Mouse (Mus musculus) neural tube, embryonic 12.5 days (tissue): ENCODE measurements around the gene Clca2. TPM values are rescaled to one million over a fixed set of nuclear protein-coding genes. Genes with fewer than 3 reads are reported as not detected.

Experiments used
- ATAC-seq: fragments of 200-750 bp; cut with Nextera tagmentation; 2 replicates; pipeline ENCODE4 v1.8.0; 2017; ENCODE audit warnings: low read depth, mild to moderate bottlenecking, moderate TSS enrichment, moderate library complexity; ENCODE audit not compliant: low FRiP score
- H3K27ac ChIP-seq: fragments of 300-500 bp; sonication (generic); 2 replicates; pipeline ENCODE4 v1.5.1; 2016
- H3K27me3 ChIP-seq: fragments of 300-500 bp; sonication (generic); replicated peaks from 2 replicates; pipeline ENCODE4 v1.6.1; 2016; ENCODE audit warnings: mild to moderate bottlenecking
- H3K36me3 ChIP-seq: fragments of 300-500 bp; sonication (generic); 2 replicates; pipeline ENCODE4 v1.6.1; 2016; ENCODE audit warnings: mild to moderate bottlenecking
- H3K4me1 ChIP-seq: fragments of 300-500 bp; sonication (generic); 2 replicates; pipeline ENCODE4 v1.6.1; 2016
- H3K4me2 ChIP-seq: fragments of 300-500 bp; sonication (generic); replicated peaks from 2 replicates; pipeline ENCODE4 v1.6.1; 2016; ENCODE audit warnings: mild to moderate bottlenecking
- H3K4me3 ChIP-seq: fragments of 300-500 bp; sonication (generic); 2 replicates; pipeline ENCODE4 v1.5.1; 2016
- H3K9ac ChIP-seq: fragments of 300-500 bp; sonication (generic); 2 replicates; pipeline ENCODE4 v1.6.1; 2016; ENCODE audit warnings: mild to moderate bottlenecking
- H3K9me3 ChIP-seq: fragments of 300-500 bp; sonication (generic); 2 replicates; pipeline ENCODE4 v1.6.1; 2016; ENCODE audit warnings: mild to moderate bottlenecking
- WGBS: fragments of 180-500 bp; shearing (Covaris S2); methylation state at CpG from one replicate; pipeline ENCODE4 v1.1.7; 2016; 5-methylcytosine and 5-hydroxymethylcytosine counted together
- polyA plus RNA-seq: library from polyadenylated mRNA; unstranded; fragments of >200 nt; fragmentation: Nextera tagmentation; extraction: Ambion mirVana; gene quantifications from 2 replicates; pipeline ENCODE4 v1.2.1, GENCODE M21; 2016

The Clca2 gene
- 0.16 and 0.18 TPM in 2 replicates for polyA plus RNA-seq

DNA sequence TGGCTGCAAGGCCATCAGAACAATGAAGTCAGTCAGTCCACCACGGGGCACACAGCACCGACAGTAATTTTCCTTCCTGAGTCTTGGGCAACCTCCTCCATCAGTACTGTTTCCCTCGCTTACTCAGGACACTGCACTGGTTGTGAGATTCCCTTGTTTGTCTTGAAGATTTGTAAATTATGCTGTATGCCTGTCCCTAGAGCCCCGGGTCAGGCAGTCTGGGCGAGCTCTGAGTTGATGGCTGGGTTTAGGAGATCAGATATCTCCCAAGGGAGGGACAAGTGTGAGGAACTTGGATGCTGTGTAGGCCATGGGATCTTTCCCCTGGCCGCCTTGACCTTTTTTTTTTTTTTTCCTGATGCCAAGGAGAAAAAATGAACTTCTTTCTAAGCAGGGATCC, at the start of gene Clca2:
TSS of gene Clca2 (minus strand) at position 153 of the 400 bp plus-strand sequence.
- Histone ChIP-seq H3K4me3 (no peak within 1 kb of the TSS), H3K36me3 (no peaks in the 10 kb centered on the region), H3K27me3 (no peaks in the 10 kb centered on the region), H3K4me1 (no peaks in the 10 kb centered on the region), H3K4me2 (no peak within 1 kb of the TSS), H3K9me3 (no peaks in the 10 kb centered on the region), H3K9ac (no peak within 1 kb of the TSS), H3K27ac (no peak within 1 kb of the TSS)
- WGBS, result 77% methylated on average over 6 of the region's 6 CpGs
- no peak for ATAC-seq

DNA sequence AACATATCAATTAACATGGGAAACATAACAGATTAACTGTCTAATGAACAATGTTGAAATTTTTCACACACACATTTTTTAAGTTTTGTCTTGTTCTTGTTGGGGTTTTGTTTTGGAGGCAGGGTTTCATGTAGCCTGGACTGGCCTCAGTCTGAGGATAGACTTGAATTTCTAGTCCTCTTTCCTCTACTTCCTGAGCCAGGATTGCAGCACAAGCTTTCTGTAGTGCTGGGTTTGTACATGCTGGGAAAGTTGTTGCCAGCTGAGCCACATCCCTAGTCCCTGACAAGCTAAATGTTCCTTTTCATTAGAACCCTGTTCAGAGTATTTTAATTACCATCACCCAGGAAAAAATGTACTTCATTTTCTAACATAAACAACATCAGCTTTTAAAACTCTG, 48.7 kb upstream of the Clca2 start:
- no peak for ATAC-seq
- Histone ChIP-seq H3K9ac (no peak overlapping the region), H3K4me1 (no peaks in the 10 kb centered on the region), H3K27ac (no peak overlapping the region), H3K4me2 (no peak overlapping the region), H3K4me3 (no peak overlapping the region), H3K27me3 (no peaks in the 10 kb centered on the region), H3K36me3 (peaks cover 21% of the 10 kb centered on the region), H3K9me3 (no peaks in the 10 kb centered on the region)

- 91% methylated on average over 2 of the region's 2 CpGs for WGBS
- Histone ChIP-seq H3K9me3 (no peaks in the 10 kb centered on the region), H3K27me3 (no peaks in the 10 kb centered on the region), H3K36me3 (peaks cover 21% of the 10 kb centered on the region), H3K4me1 (no peaks in the 10 kb centered on the region), H3K4me2 (no peak overlapping the region), H3K27ac (no peak overlapping the region), H3K9ac (no peak overlapping the region), H3K4me3 (no peak overlapping the region)
- ATAC-seq, result no peak
Measured at GRCm38 (mm10) chr3:145147483-145147882, 48.2 kb upstream of the Clca2 start.

- H3K9me3 ChIP-seq, result no peaks in the 10 kb centered on the region
- WGBS, result 93% methylated on average over 9 of the region's 9 CpGs
- 0 out of 2 replicates have a peak, but pooled peaks have one; percentile 10 for ATAC-seq
Measured at GRCm38 (mm10) chr3:145146871-145147270, 47.6 kb upstream of the Clca2 start.

GRCm38 (mm10) chr3:145143856-145144255, 44.6 kb upstream of the Clca2 start:
- no peak overlapping the region for H3K27ac ChIP-seq
- H3K9me3 ChIP-seq, result no peaks in the 10 kb centered on the region
- no peaks in the 10 kb centered on the region for H3K4me1 ChIP-seq
- H3K36me3 ChIP-seq, result peaks cover 11% of the 10 kb centered on the region
- no peak overlapping the region for H3K4me2 ChIP-seq
- ATAC-seq, result no peak
- 92% methylated on average over 10 of the region's 10 CpGs for WGBS
- H3K27me3 ChIP-seq, result no peaks in the 10 kb centered on the region
- H3K9ac ChIP-seq, result no peak overlapping the region
- no peak overlapping the region for H3K4me3 ChIP-seq

More at GRCm38 (mm10) chr3:145146871-145147270, 47.6 kb upstream of the Clca2 start:
- Histone ChIP-seq H3K4me3 (no peak overlapping the region), H3K27ac (no peak overlapping the region), H3K9ac (no peak overlapping the region), H3K27me3 (no peaks in the 10 kb centered on the region), H3K4me1 (no peaks in the 10 kb centered on the region), H3K4me2 (no peak overlapping the region), H3K36me3 (peaks cover 21% of the 10 kb centered on the region)

GRCm38 (mm10) chr3:145142925-145143324, 43.7 kb upstream of the Clca2 start:
- Histone ChIP-seq H3K9me3 (no peaks in the 10 kb centered on the region), H3K4me1 (no peaks in the 10 kb centered on the region), H3K4me3 (no peak overlapping the region), H3K36me3 (peaks cover 14% of the 10 kb centered on the region), H3K27ac (no peak overlapping the region), H3K9ac (no peak overlapping the region), H3K4me2 (no peak overlapping the region), H3K27me3 (no peaks in the 10 kb centered on the region)
- ATAC-seq, result no peak

- H3K36me3 ChIP-seq, result peaks cover 11% of the 10 kb centered on the region
- no peak overlapping the region for H3K4me3 ChIP-seq
- 76% methylated on average over 4 of the region's 4 CpGs for WGBS
- H3K27me3 ChIP-seq, result no peaks in the 10 kb centered on the region
- H3K9ac ChIP-seq, result no peak overlapping the region
- no peak overlapping the region for H3K4me2 ChIP-seq
- H3K27ac ChIP-seq, result no peak overlapping the region
- ATAC-seq, result no peak
- H3K9me3 ChIP-seq, result no peaks in the 10 kb centered on the region
- no peaks in the 10 kb centered on the region for H3K4me1 ChIP-seq
Measured at GRCm38 (mm10) chr3:145140236-145140635, 41.0 kb upstream of the Clca2 start.

DNA sequence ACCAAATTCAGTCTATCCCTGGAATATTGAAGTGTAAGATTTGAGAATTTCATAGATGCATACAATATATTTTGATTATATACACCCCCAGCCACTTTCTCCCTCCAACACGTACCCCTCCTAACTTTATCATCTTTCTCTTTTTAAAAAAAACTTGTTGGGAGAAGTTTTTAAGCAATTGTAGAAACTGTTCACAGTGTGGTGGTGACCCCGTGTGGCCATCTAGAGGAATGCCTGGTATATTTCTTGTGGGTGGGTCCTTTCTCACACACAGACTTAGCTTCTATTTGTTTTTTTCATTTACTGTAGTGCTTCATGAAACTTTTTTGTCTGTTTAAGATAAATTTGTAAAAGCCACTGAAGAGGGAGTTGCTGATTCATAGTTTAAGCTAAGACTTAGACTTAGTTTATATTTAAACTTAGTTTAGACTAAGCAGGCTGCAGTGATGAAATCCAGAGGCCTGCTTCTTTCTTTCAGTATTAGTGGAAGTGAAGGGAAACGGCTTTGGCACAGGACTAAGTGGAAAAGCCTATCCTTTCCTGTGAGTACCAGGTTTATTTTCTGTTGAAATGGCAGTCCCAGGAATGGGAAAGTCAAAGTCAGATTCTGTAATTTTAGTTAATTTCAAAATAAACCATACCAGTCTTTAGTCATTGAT, 32.1 kb upstream of the Clca2 start:
- ATAC-seq, result no peak
- Histone ChIP-seq H3K9me3 (no peaks in the 10 kb centered on the region), H3K27ac (no peak overlapping the region), H3K4me3 (no peak overlapping the region), H3K4me1 (no peaks in the 10 kb centered on the region), H3K27me3 (no peaks in the 10 kb centered on the region), H3K36me3 (peaks cover 26% of the 10 kb centered on the region), H3K9ac (no peak overlapping the region), H3K4me2 (no peak overlapping the region)
- WGBS, result 46% methylated on average over 3 of the region's 3 CpGs

DNA sequence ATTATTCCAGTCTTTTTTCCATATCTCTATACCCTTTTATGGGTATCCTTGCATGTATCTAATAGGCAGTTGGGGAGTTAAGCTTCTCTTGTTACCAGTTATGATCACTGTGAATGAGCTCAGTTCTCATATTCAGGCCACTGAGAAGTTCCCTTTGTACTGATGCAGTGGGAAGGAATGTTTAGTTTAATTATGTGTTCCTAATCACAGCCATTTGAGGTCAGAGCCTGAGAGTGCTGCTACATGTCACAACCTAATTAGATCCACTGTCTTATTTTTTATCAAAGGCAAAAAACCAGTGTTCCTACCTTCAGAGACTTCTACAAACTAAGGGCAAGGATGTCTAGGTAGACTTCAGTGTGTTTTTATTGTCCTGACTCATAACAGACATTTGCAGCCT, 30.1 kb upstream of the Clca2 start:
- Histone ChIP-seq H3K27ac (no peak overlapping the region), H3K9ac (no peak overlapping the region), H3K4me3 (no peak overlapping the region), H3K4me2 (no peak overlapping the region), H3K9me3 (no peaks in the 10 kb centered on the region), H3K4me1 (no peaks in the 10 kb centered on the region), H3K27me3 (no peaks in the 10 kb centered on the region), H3K36me3 (peaks cover 20% of the 10 kb centered on the region)
- ATAC-seq, result no peak

- 82% methylated on average over 2 of the region's 2 CpGs for whole genome bisulfite sequencing
- Histone ChIP-seq H3K9me3 (no peaks in the 10 kb centered on the region), H3K4me3 (no peak overlapping the region), H3K4me1 (no peaks in the 10 kb centered on the region), H3K27me3 (no peaks in the 10 kb centered on the region), H3K4me2 (no peak overlapping the region), H3K27ac (no peak overlapping the region), H3K9ac (no peak overlapping the region), H3K36me3 (peaks cover 8% of the 10 kb centered on the region)
- no peak for ATAC-seq
Measured at GRCm38 (mm10) chr3:145126618-145127017, 27.4 kb upstream of the Clca2 start.

DNA sequence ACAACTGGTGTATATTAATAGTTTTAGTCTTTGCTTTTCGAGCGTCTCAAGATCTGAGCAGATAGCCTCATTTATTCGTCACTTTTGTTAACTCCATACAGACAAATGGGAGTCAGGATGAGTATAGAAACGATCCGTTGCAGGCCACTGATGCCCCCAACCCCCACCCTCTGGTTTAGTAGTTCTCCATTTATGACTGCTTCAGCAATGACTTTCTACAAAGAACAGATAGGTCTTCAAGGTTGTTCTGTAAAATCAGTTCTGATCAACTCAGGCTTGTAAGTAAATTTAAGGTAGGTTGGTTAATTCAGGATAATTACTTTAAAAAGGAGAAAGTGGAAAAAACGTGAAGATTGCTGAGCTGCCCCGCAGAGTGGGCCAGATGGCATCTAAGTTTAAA, 20.2 kb upstream of the Clca2 start:
- no peaks in the 10 kb centered on the region for H3K27me3 ChIP-seq
- peaks cover 16% of the 10 kb centered on the region for H3K4me1 ChIP-seq
- WGBS, result 75% methylated on average over 7 of the region's 7 CpGs
- H3K27ac ChIP-seq, result no peak overlapping the region
- peak overlapping the region; percentile 77 for H3K4me2 ChIP-seq
- no peaks in the 10 kb centered on the region for H3K9me3 ChIP-seq
- no peaks in the 10 kb centered on the region for H3K36me3 ChIP-seq
- H3K9ac ChIP-seq, result peak overlapping the region; percentile 81; the same call in 1 of the 2 replicates
- H3K4me3 ChIP-seq, result peak overlapping the region; percentile 80
- no peak for ATAC-seq

DNA sequence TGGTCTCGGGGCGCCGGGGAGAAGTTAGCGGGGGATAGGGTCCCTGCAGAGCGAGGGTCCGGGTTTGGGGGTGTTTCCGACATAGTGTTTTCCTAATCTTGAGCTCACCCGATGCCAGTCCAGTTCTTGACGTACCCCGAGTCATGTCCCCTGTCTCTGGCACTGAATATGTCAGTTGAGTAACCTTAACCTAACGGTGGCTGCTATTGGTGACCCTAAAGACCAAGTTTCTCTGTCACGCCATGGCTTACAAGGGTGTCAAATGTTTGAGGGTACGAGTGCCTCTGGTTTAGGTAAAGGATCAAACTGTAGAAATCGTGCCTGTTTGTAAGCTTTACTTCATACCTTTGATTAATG, 19.7 kb upstream of the Clca2 start:
- no peaks in the 10 kb centered on the region for H3K36me3 ChIP-seq
- H3K9ac ChIP-seq, result peak overlapping the region; percentile 81
- no peaks in the 10 kb centered on the region for H3K27me3 ChIP-seq
- H3K4me3 ChIP-seq, result peak overlapping the region; percentile 80
- peak overlapping the region; percentile 91; the same call in 1 of the 2 replicates for H3K27ac ChIP-seq
- no peak; the same call in 1 of the 2 replicates for ATAC-seq
- 6% methylated on average over 14 of the region's 14 CpGs for WGBS
- no peaks in the 10 kb centered on the region for H3K9me3 ChIP-seq
- H3K4me2 ChIP-seq, result peak overlapping the region; percentile 77
- peaks cover 16% of the 10 kb centered on the region for H3K4me1 ChIP-seq
